Mouse (Mus musculus) heart, postnatal 0 days (tissue): Measurements from ENCODE around the gene Prss21. TPM values are rescaled to one million over a fixed set of nuclear protein-coding genes. Genes with fewer than 3 reads are reported as not detected.

Experiments used
- ATAC-seq: fragments of 200-750 bp; cut with Nextera tagmentation; 2 replicates; pipeline ENCODE4 v1.8.0; 2017; ENCODE audit warnings: low read depth, moderate number of reproducible peaks, moderate library complexity; ENCODE audit not compliant: insufficient read depth
- DNase-seq: peaks from one replicate; pipeline ENCODE4 v3.0.0-alpha.2; 2016; ENCODE audit warnings: low spot score
- H3K27ac ChIP-seq: fragments of 300-500 bp; sonication (generic); 2 replicates; pipeline ENCODE4 v1.5.1; 2014; ENCODE audit warnings: low read depth, mild to moderate bottlenecking
- H3K27me3 ChIP-seq: fragments of 300-500 bp; sonication (generic); 2 replicates; pipeline ENCODE4 v1.6.1; 2014; ENCODE audit warnings: low read length, mixed read lengths; ENCODE audit not compliant: control insufficient read depth, insufficient read depth
- H3K36me3 ChIP-seq: fragments of 300-500 bp; sonication (generic); replicated peaks from 2 replicates; pipeline ENCODE4 v1.6.1; 2014; ENCODE audit warnings: low read length, mixed read lengths; ENCODE audit not compliant: control insufficient read depth, insufficient read depth
- H3K4me1 ChIP-seq: fragments of 300-500 bp; sonication (generic); 2 replicates; pipeline ENCODE4 v1.6.1; 2014; ENCODE audit warnings: antibody characterized with exemption; ENCODE audit not compliant: control insufficient read depth, insufficient read depth
- H3K4me2 ChIP-seq: fragments of 300-500 bp; sonication (generic); 2 replicates; pipeline ENCODE4 v1.6.1; 2014; ENCODE audit warnings: low read depth, mild to moderate bottlenecking, low read length, moderate library complexity
- H3K4me3 ChIP-seq: fragments of 300-500 bp; sonication (generic); 2 replicates; pipeline ENCODE4 v1.5.1; 2014; ENCODE audit warnings: low read depth, low read length
- H3K9ac ChIP-seq: fragments of 300-500 bp; sonication (generic); replicated peaks from 2 replicates; pipeline ENCODE4 v1.6.1; 2014; ENCODE audit warnings: low read depth, low read length, mixed read lengths
- H3K9me3 ChIP-seq: fragments of 300-500 bp; sonication (generic); replicated peaks from 2 replicates; pipeline ENCODE4 v1.6.1; 2016; ENCODE audit warnings: low read length; ENCODE audit not compliant: control insufficient read depth
- CTCF ChIP-seq: IDR thresholded peaks from 2 replicates; pipeline ENCODE4 v1.5.1; 2016; ENCODE audit warnings: antibody characterized with exemption, control low read depth, low read depth
- EP300 ChIP-seq: IDR thresholded peaks from 2 replicates; pipeline ENCODE4 v1.6.1; 2016; ENCODE audit warnings: antibody characterized with exemption, low read depth
- WGBS: fragments of 180-500 bp; shearing (Covaris S2); extraction: QIAGEN DNeasy Blood & Tissue Kit; methylation state at CpG from one replicate; pipeline ENCODE4 v1.1.7; 2014; 5-methylcytosine and 5-hydroxymethylcytosine counted together
- polyA plus RNA-seq: library from polyadenylated mRNA; unstranded; fragments of >200 nt; fragmentation: Nextera tagmentation; extraction: Ambion mirVana; gene quantifications from 2 replicates; pipeline ENCODE4 v1.2.1, GENCODE M21; 2015
- total RNA-seq: library from RNA; depleted of rRNA; stranded (reverse); fragments of >200 nt; gene quantifications from 2 replicates; pipeline ENCODE4 v1.2.3, GENCODE M21; 2014; ENCODE audit warnings: low replicate concordance

Prss21 gene
- total and polyA plus RNA-seq, 2 experiments from 2014 or later = not detected

DNA sequence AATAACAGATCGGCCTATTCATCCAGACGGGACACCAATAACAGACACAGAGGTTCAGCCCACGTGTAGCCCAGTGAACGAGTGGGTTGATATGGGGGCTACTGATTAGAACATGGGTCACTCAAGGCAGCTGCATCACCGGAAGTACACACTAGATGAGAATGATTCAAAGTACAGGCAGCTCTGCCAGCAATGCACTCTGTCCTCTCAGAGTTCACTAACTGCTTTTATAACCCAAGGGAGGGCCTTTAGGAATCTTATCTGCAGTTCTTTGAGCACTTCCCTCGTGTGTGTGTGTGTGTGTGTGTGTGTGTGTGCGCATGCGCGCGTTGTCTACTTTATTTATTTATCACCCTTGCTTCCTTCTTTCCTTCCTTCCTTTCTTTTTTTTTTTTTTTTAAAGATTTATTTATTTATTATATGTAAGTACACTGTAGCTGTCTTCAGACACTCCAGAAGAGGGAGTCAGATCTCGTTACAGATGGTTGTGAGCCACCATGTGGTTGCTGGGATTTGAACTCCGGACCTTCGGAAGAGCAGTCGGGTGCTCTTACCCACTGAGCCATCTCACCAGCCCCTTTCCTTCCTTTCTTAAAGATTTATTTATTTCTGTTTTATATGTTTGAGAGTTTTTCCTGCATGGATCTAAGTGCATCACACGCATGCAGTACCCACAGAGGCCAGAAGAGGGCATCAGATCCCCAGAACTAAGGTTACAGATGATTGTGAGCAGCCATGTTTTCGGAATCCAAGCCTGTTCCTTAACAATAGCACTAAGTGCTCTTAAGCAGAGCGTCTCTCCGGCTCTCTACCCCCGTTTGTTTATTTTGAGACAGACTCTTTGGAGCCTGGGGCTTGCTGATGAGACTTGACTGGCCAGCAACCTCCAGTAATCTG lies 16.8 kb upstream of the Prss21 start:
- ATAC-seq (no peak; the same call in 1 of the 2 replicates), DNase-seq (peak; percentile 50)
- H3K4me1 ChIP-seq = peaks cover 3% of the 10 kb centered on the region; the same call in 1 of the 2 replicates
- no peaks in the 10 kb centered on the region for H3K27me3 ChIP-seq
- H3K9ac ChIP-seq = no peak overlapping the region
- no peak overlapping the region for H3K4me2 ChIP-seq
- H3K36me3 ChIP-seq = no peaks in the 10 kb centered on the region
- H3K27ac ChIP-seq = no peak overlapping the region
- 45% methylated on average over 18 of the region's 19 CpGs for WGBS
- no peak overlapping the region for H3K4me3 ChIP-seq
- no peaks in the 10 kb centered on the region for H3K9me3 ChIP-seq
- peak; percentile 81 for TF ChIP-seq CTCF
- TF ChIP-seq EP300 = no peak

DNA sequence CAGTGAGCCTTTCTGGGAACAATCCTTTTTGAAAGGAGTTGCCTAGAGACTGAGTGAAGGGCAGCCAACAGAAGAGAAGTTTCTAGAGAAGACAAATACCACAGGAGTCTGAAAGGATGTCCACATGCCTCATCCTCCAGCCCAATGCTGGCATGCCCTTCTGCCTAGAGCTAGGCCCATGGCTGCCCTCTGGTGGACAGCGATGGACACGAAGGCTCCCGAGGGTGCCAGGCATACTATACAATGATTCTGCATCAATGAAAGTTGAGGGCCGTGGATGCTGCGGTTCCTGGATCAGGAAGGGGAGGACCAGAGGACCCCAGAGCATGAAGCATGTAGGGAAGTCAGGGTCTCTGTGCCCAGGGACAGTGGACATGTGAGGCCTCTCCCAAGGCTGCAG lies 14.6 kb upstream of the Prss21 start:
- ATAC-seq (no peak), DNase-seq (no peak)
- Histone ChIP-seq H3K9ac (no peak overlapping the region), H3K36me3 (no peaks in the 10 kb centered on the region), H3K27ac (no peak overlapping the region), H3K4me1 (peaks cover 3% of the 10 kb centered on the region; the same call in 1 of the 2 replicates), H3K27me3 (no peaks in the 10 kb centered on the region), H3K4me3 (no peak overlapping the region), H3K9me3 (no peaks in the 10 kb centered on the region), H3K4me2 (no peak overlapping the region)
- TF ChIP-seq EP300 (no peak), CTCF (peak; percentile 61)
- 40% methylated on average over 5 of the region's 5 CpGs for WGBS

DNA sequence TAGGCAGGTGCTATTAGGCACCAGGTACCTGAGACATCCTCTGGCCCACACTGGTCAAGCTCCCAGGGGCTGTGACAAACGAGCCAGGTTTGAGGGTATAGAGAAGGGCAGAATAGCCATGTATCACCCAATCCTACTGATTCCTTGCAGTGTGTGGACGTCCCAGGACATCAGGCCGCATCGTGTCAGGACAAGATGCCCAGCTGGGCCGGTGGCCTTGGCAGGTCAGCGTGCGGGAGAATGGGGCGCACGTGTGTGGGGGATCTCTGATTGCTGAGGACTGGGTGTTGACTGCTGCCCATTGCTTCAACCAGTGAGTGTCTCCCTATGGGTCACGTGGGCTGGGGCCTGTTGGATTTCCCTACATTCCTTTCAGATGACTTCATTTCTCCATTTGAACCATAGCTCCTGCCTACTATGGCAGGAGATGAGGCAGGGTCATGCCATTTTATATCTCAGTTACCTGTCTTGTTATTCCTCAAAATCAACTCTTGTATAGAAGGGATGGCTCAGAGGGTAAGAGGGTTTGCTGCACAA lies 13.6 kb upstream of the Prss21 start:
- Histone ChIP-seq H3K4me1 (peaks cover 3% of the 10 kb centered on the region; the same call in 1 of the 2 replicates), H3K27ac (no peak overlapping the region), H3K9me3 (no peaks in the 10 kb centered on the region), H3K9ac (no peak overlapping the region), H3K4me3 (no peak overlapping the region), H3K27me3 (no peaks in the 10 kb centered on the region), H3K36me3 (no peaks in the 10 kb centered on the region), H3K4me2 (no peak overlapping the region)
- ATAC-seq (peak; percentile 72), DNase-seq (peak; percentile 17)
- 43% methylated on average over 10 of the region's 10 CpGs for WGBS
- TF ChIP-seq CTCF (no peak), EP300 (no peak)

DNA sequence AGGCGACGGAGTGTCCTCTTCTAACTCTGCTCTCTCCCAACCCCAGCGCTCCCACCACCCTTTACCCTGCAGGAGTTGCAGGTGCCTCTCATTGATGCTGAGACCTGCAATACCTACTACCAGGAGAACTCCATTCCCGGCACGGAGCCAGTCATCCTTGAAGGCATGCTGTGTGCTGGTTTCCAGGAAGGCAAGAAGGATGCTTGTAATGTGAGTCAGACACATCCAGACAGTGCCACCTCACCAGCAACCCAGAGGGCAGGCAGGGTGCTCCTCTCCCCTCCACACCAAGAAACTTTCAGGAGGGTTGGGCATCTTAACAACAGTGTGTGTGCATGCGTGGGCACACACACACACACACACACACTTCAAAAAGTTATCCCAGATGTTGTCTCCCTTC lies 10.7 kb upstream of the Prss21 start:
- Histone ChIP-seq H3K27me3 (no peaks in the 10 kb centered on the region), H3K9me3 (no peaks in the 10 kb centered on the region), H3K4me1 (peaks cover 3% of the 10 kb centered on the region; the same call in 1 of the 2 replicates), H3K36me3 (no peaks in the 10 kb centered on the region), H3K4me3 (no peak overlapping the region), H3K9ac (no peak overlapping the region), H3K4me2 (no peak overlapping the region), H3K27ac (no peak overlapping the region)
- 78% methylated on average over 6 of the region's 6 CpGs for WGBS
- ATAC-seq = no peak
- no peak for DNase-seq
- TF ChIP-seq EP300 (no peak), CTCF (no peak)

DNA sequence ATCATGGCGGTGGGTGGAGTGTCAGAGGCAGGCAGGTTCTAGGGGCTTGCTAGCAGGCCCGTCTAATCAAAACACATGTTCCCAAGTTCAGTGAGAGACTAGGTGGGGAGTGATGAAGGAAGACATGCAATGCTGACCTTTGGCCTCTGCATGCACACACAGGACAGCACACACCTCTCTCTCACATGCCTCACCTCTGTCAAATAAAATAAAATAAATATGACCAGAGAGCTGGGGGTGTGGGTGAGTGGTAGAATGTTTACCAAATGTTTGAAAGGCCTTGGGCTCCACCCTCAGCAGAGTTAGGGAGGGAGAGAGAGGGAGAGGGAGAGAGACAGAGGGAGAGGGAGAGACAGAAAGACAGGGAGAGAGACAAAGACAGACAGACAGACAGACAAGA lies 9.9 kb upstream of the Prss21 start:
- no peak overlapping the region for H3K4me2 ChIP-seq
- H3K4me1 ChIP-seq = peaks cover 3% of the 10 kb centered on the region; the same call in 1 of the 2 replicates
- no peaks in the 10 kb centered on the region for H3K36me3 ChIP-seq
- no peak overlapping the region for H3K9ac ChIP-seq
- no peak for TF ChIP-seq CTCF
- TF ChIP-seq EP300 = no peak
- H3K27me3 ChIP-seq = no peaks in the 10 kb centered on the region
- WGBS = 66% methylated on average over 2 of the region's 2 CpGs
- ATAC-seq (no peak), DNase-seq (no peak)
- no peak overlapping the region for H3K27ac ChIP-seq
- H3K4me3 ChIP-seq = no peak overlapping the region
- no peaks in the 10 kb centered on the region for H3K9me3 ChIP-seq
